Mouse (Mus musculus) thymus, adult 2 months (tissue): ENCODE measurements around the gene Cep295nl.

ENCODE experiments used
- CTCF ChIP-seq: fragments of 200-500 bp; IDR thresholded peaks from 2 replicates; pipeline ENCODE4 v1.5.1; 2012; ENCODE audit warnings: mild to moderate bottlenecking, control low read depth, low read length, moderate library complexity, borderline replicate concordance; ENCODE audit not compliant: control insufficient read depth, poor library complexity, insufficient read depth; ENCODE audit errors: extremely low read depth
- POLR2A ChIP-seq: fragments of 200-500 bp; IDR thresholded peaks from 2 replicates; pipeline ENCODE4 v1.6.1; 2012; ENCODE audit warnings: mild to moderate bottlenecking, low read length, control low read depth, moderate library complexity; ENCODE audit not compliant: control insufficient read depth, poor library complexity, insufficient read depth; ENCODE audit errors: extremely low read depth

GRCm38 (mm10) chr11:118287573-118287972 lies 54.7 kb downstream of the Cep295nl start:
- TF ChIP-seq CTCF (no peak), POLR2A (no peak)
